In genomic region chr6:12163971-12164370, GRCm38 (mm10) we compare ENCODE assay signal across 22 mouse cellular contexts.
DNase-seq lines count a peak whose midpoint lies in the region; ATAC-seq and TF ChIP-seq lines count a peak whose summit lies in the region.
"Had no signal": no experiment of that assay in that cellular context is flagged by ENCODE, and none has a peak within 500 bp of the region (broad histone marks: within the 10 kb centered on the region; RNA-seq: fewer than 3 reads in every experiment).

No protein-coding gene starts in this region.

- no peak overlapping the region for H3K4me3 ChIP-seq in left cerebral cortex, adult 2 months
- no peak overlapping the region for H3K4me3 ChIP-seq in liver, postnatal 0 days (ENCODE audit: low read depth, low read length)
- H3K4me3 ChIP-seq: embryonic facial prominence, embryonic 13.5 days; embryonic facial prominence, embryonic 15.5 days; erythroblast, embryonic 14.5 days; forebrain, embryonic 10.5 days; forebrain, embryonic 12.5 days had no signal

- no peaks in the 10 kb centered on the region for H3K27me3 ChIP-seq in liver, postnatal 0 days (ENCODE audit: insufficient read depth, low read length)
- H3K27me3 ChIP-seq: embryonic facial prominence, embryonic 13.5 days; embryonic facial prominence, embryonic 15.5 days; forebrain, embryonic 12.5 days had no signal

- no peaks in the 10 kb centered on the region for H3K9me3 ChIP-seq in liver, postnatal 0 days (ENCODE audit: low read length)
- H3K9me3 ChIP-seq: embryonic facial prominence, embryonic 13.5 days; embryonic facial prominence, embryonic 15.5 days; forebrain, embryonic 10.5 days; forebrain, embryonic 12.5 days had no signal

- peak; percentile 93 for ATAC-seq in granulocyte monocyte progenitor cell, adult 5-6 weeks (replicated peaks; ENCODE audit: poor library complexity, severe bottlenecking)
- ATAC-seq in megakaryocyte, adult 5-6 weeks (ENCODE audit: poor library complexity, severe bottlenecking), result peak; percentile 81
- ATAC-seq in liver, postnatal 0 days, result no peak
- ATAC-seq: forebrain, embryonic 14.5 days; forebrain, embryonic 16.5 days had no signal

- DNase-seq in 416B (ENCODE audit: low read depth), result peak; percentile 41
- DNase-seq in left cerebral cortex, adult 2 months (ENCODE audit: extremely low spot score in 1 of 2, low spot score in 2 of 2), result no peak
- DNase-seq in liver, postnatal 0 days, result no peak
- no peak for DNase-seq in adrenal gland, postnatal 4 days (ENCODE audit: low spot score in 2 of 2)
- DNase-seq: adrenal gland, adult 2 months; adrenal gland, postnatal 10 days; adrenal gland, postnatal 25 days; cerebellum, adult 11-12 months; cerebellum, adult 2 months; cerebellum, adult 9-10 months; cerebellum, postnatal 10 days; cerebellum, postnatal 25 days; embryo, embryonic 11 days had no signal

- H3K9ac ChIP-seq in liver, postnatal 0 days (replicated peaks), result no peak overlapping the region
- H3K9ac ChIP-seq: embryonic facial prominence, embryonic 13.5 days; embryonic facial prominence, embryonic 15.5 days; forebrain, embryonic 12.5 days had no signal

- TF ChIP-seq CTCF in left cerebral cortex, adult 2 months (IDR thresholded peaks at IDR 0.05), result no peak
- no peak for TF ChIP-seq CTCF in liver, postnatal 0 days (IDR thresholded peaks at IDR 0.05; ENCODE audit: low read depth)

- H3K36me3 ChIP-seq in liver, postnatal 0 days (replicated peaks; ENCODE audit: insufficient read depth, low read length), result no peaks in the 10 kb centered on the region
- H3K36me3 ChIP-seq: embryonic facial prominence, embryonic 13.5 days; embryonic facial prominence, embryonic 15.5 days; forebrain, embryonic 10.5 days; forebrain, embryonic 12.5 days had no signal

- WGBS in liver, postnatal 0 days (ENCODE audit: insufficient replicate concordance), result 42% methylated on average over 1 of the region's 1 CpGs

- no peak overlapping the region for H3K4me2 ChIP-seq in liver, postnatal 0 days (ENCODE audit: low read depth, low read length)
- H3K4me2 ChIP-seq: embryonic facial prominence, embryonic 13.5 days; embryonic facial prominence, embryonic 15.5 days; forebrain, embryonic 12.5 days had no signal

- H3K27ac ChIP-seq in left cerebral cortex, adult 2 months, result no peak overlapping the region
- H3K27ac ChIP-seq in liver, postnatal 0 days (ENCODE audit: low read depth), result no peak overlapping the region
- H3K27ac ChIP-seq: embryonic facial prominence, embryonic 13.5 days; embryonic facial prominence, embryonic 15.5 days; forebrain, embryonic 10.5 days; forebrain, embryonic 12.5 days had no signal

- TF ChIP-seq EP300 in liver, postnatal 0 days (IDR thresholded peaks at IDR 0.05; ENCODE audit: low read depth), result no peak

- intact Hi-C loops in left cerebral cortex, adult 2 months (cut with DNase I), result no loop called here

- no peaks in the 10 kb centered on the region for H3K4me1 ChIP-seq in liver, postnatal 0 days (ENCODE audit: insufficient read depth)
- H3K4me1 ChIP-seq: embryonic facial prominence, embryonic 13.5 days; embryonic facial prominence, embryonic 15.5 days; forebrain, embryonic 10.5 days; forebrain, embryonic 12.5 days had no signal
